Mouse (Mus musculus) thymus, postnatal 4 days (tissue): ENCODE measurements at regions not wholly inside any gene's neighbourhood (a gene's known extent, or its start where the extent isn't known, plus 50 kb on each side); places are given as distances from the start of the nearest gene placed in this dataset.

Experiments used
- DNase-seq: peaks from one replicate; pipeline ENCODE4 v3.0.0; 2021

GRCm38 (mm10) chr10:109607121-109607520, 596.3 kb upstream of the Syt1 start:
- no peak for DNase-seq

DNA sequence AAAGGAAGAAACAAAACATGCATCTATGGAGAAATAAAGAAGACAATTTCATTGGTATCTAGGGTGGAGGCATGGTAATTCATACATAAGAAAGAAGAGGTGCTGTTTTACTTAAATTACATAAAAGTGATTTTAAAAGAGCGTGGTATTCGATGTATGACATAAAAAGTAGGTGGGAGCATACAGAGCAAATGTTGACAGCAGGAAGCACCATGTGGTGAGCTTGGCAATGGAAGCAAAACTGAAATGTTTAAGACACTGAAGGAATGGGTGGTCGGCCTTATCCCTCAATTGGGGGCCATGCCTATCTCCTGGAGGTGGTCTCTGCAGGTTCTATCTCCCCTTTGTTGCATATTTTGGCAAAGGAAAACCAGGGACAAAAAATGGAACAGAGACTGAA, 592.5 kb upstream of the Syt1 start:
- DNase-seq, result no peak

GRCm38 (mm10) chr10:109598604-109599003, 587.8 kb upstream of the Syt1 start:
- DNase-seq, result no peak

- DNase-seq, result no peak
Observed at GRCm38 (mm10) chr10:109573200-109573599, 562.4 kb upstream of the Syt1 start.

GRCm38 (mm10) chr10:109569798-109570197, 559.0 kb upstream of the Syt1 start:
- DNase-seq, result no peak

GRCm38 (mm10) chr10:109566675-109567074, 555.9 kb upstream of the Syt1 start:
- DNase-seq, result no peak

DNA sequence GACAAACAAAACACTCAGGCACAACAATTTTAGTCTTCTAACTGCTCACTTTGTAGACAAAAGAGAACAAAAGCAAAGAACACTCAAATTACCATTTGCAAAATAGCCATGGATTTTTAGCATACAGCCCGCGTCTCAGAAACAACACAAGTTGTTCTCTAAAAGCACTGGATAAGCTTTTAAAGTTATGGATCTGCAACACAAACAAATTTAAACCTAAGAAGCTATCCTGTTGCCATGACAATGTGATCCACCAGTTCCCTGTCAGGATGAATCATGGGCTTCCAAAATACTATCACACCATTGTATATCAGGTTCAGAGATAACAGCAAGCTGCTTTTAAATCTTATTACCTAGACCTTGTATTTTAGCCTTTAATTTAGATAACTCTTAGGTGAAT, 550.9 kb upstream of the Syt1 start:
- no peak for DNase-seq

GRCm38 (mm10) chr10:109561094-109561493, 550.3 kb upstream of the Syt1 start:
- DNase-seq, result no peak

- DNase-seq, result no peak
Observed at GRCm38 (mm10) chr10:109543301-109543700, 532.5 kb upstream of the Syt1 start.

DNA sequence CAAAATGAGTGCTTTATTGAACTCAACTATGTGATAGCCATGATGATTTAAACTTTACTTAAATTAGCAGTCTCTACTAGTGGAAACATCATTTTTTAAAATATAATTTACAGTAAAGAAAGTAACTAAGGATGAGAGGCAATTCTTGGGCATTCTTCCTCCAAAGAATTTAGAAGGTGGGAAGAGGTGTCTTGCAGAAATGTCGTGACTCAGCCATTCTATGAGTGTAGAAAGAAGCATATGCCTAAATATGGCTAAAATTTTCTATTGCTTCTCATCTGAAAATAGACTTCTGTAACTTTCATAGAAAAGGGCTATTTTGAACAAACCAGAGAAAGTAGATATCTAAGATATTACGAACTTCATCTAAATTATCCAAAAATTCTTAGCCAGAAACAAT, 529.4 kb upstream of the Syt1 start:
- DNase-seq, result no peak

- DNase-seq, result no peak
Observed at GRCm38 (mm10) chr10:109528096-109528495, 517.3 kb upstream of the Syt1 start.

DNA sequence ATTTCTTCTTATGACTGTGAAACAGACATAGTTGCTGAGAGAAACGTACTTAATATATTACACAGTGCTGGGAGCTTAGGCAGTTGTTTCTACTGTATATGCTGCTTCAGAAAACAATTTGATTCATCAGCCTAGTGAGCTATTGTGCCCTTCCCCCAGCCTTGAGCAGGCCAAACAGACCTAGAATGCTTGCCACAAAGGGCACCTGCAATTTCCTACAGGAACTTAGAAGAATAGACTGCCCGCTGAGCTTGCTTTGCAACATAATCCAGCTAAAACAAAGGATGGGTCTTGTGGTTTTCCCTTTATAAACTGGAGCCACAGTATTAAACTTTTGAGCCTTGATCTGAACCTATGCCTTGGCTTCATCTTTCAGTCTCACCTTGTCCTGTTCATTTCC, 510.9 kb upstream of the Syt1 start:
- DNase-seq, result no peak

GRCm38 (mm10) chr10:109517664-109518063, 506.9 kb upstream of the Syt1 start:
- DNase-seq, result no peak

DNA sequence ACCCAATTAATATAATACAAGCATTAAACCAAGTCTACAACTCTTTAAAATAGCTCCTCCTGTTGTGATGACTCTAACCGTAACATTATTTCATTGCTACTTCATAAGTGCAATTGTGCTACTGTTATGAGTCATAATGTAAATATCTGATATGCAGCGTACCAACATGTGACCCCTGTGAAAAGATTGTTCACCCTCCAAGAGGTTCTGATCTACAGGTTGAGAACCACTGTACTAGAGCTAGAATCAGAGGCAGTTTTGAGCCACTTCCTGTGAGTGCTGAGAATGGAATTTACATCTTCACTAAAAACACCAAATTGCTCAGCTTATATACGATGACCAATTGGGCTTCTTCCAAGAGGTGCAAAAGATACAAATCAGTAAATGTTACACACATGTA, 504.4 kb upstream of the Syt1 start:
- no peak for DNase-seq

GRCm38 (mm10) chr10:109510917-109511715, 500.3 kb upstream of the Syt1 start:
- no peak for DNase-seq

DNA sequence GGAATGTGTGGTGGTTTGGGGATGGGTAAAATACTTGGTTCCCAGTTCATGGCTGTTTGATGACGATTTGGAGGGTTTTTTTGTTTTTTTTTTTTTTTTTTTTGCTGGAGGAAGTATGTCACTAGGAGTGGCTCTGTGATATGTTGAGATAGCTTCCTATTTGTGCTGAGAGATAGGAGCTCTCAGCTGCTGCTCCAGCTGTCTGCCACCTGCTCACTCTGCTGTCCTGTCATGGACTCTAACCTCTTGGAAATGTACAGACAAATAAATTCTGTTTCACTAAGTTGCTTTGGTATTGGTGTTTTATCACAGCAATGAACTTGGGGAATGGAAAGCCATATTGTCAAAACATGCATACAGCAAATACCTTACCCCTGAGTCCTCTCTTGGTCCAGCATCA, 497.8 kb upstream of the Syt1 start:
- no peak for DNase-seq

DNA sequence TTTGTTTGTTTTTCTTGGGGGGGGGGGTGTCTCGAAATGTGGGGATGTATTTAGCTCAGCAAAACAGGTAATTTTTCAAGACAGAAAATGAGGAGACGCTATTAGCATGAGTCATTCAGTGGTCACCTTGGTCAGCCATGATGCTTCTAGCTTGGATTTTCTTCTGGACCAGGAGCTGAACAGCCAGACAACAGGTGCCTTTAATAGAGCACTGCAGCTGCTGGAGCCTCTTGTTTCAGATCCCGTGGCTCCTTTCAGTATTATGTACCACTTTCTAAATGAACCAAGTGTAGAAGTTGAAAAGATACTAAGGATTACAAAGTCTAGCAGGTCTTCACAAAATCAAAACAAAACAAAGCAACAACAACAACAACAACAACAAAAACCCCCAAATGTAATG, 496.4 kb upstream of the Syt1 start:
- no peak for DNase-seq

- peak; percentile 5 for DNase-seq
Observed at GRCm38 (mm10) chr10:109504683-109505082, 493.9 kb upstream of the Syt1 start.

DNA sequence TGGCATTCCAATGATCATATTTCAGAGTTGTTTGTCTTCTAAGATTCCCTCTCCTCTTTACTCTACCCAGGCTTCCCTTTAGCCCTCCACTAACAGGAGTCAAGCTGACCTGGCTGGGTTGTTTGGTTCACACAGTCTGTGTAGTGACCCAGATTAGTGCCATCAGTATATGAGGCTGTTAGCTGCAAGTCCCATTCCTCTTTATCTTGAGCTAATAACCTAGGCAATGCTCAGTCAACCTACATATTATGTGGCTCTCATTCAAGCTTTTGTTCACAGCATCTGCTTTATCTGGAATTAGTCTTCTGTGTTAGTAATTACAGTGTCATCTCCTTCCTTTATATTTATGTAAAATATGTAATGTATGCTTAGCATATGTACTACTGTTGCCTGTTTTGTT, 490.1 kb upstream of the Syt1 start:
- no peak for DNase-seq

GRCm38 (mm10) chr10:109498301-109498700, 487.5 kb upstream of the Syt1 start:
- no peak for DNase-seq

DNA sequence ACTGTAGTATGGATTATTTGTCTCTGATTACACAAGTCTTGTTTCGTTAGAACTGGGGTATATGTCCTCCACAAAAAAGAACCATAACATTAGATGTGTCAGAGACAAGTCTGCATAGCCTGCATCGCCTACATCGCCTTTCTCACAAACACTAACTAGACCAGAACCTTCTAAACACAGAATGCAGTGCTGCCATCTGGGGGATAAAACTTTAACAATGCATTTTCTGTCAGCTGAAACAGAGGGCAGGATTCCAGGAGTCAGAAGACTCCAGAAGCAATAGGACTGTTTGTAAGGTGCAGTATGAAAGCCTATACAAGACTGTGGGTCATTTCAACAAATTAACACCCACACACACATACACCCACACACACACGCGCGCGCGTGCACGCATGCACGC, 485.4 kb upstream of the Syt1 start:
- DNase-seq, result no peak

- no peak for DNase-seq
Observed at GRCm38 (mm10) chr10:109490765-109491164, 480.0 kb upstream of the Syt1 start.

DNA sequence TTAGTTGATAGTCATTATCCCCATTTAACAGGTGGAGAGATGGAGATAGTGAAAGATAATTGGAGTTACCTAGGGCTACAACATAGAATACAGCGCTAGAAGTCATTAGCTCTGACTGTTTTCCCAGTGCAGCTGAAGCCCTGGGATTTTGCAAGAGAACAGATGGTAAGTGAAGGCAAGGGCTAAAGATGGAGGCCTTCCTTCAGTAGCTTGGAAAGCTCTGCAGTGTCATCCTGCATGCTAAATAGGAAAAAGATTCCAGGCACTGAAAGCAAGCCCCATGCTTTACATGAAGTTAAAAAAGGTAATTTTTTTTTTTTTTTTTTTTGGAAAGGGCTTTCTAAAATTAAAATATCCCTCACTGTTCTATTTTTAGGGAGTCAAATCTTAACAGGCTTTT, 477.2 kb upstream of the Syt1 start:
- DNase-seq, result no peak

- DNase-seq, result no peak
Observed at GRCm38 (mm10) chr10:109486917-109487604, 476.3 kb upstream of the Syt1 start.

DNA sequence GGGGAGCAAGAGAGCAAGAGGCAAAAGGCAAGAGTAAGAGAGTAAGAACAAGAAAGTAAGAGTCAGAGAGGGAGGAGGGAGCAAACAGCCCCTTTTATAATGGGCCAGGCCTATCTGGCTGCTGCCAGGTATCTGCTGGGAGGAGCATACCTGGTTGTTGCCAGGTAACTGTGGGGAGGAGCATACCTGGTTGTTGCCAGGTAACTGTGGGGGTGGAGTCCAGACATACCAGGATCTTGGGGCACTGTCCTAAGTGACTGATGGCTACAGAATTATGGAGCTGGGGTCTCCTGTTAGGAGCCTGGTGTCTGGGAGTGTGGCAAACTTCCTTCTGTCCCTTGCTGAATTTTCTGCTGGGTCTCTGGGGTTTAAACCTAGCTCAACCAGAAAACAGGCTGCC, 469.8 kb upstream of the Syt1 start:
- no peak for DNase-seq
